Mouse (Mus musculus) ES-Bruce4 (cell line): ENCODE data around the gene Lonp2. TPM values are rescaled to one million over a fixed set of nuclear protein-coding genes. Genes with fewer than 3 reads are reported as not detected.
A peak's percentile ranks its signal among the peaks of the same experiment; 100 is the strongest.

Experiments
- H3K27ac ChIP-seq: 2 replicates; pipeline ENCODE4 v1.5.1; 2012; ENCODE audit warnings: low read length, inconsistent platforms; ENCODE audit not compliant: insufficient read depth
- H3K27me3 ChIP-seq: 2 replicates; pipeline ENCODE4 v1.6.1; 2012; ENCODE audit warnings: mild to moderate bottlenecking, low read length, inconsistent platforms; ENCODE audit not compliant: control insufficient read depth, poor library complexity, insufficient read depth, severe bottlenecking
- H3K36me3 ChIP-seq: 2 replicates; pipeline ENCODE4 v1.6.1; 2012; ENCODE audit warnings: inconsistent platforms, mild to moderate bottlenecking, low read length, moderate library complexity; ENCODE audit not compliant: control insufficient read depth, poor library complexity, insufficient read depth, severe bottlenecking
- H3K4me1 ChIP-seq: one replicate; pipeline ENCODE4 v1.8.1; 2011; ENCODE audit warnings: low read length; ENCODE audit not compliant: control insufficient read depth, insufficient read depth
- H3K4me3 ChIP-seq: 2 replicates; pipeline ENCODE4 v1.5.1; 2011; ENCODE audit warnings: low read depth, mild to moderate bottlenecking, low read length
- H3K9ac ChIP-seq: 2 replicates; pipeline ENCODE4 v1.6.1; 2012; ENCODE audit warnings: low read depth, mild to moderate bottlenecking, inconsistent platforms; ENCODE audit not compliant: poor library complexity, severe bottlenecking
- H3K9me3 ChIP-seq: replicated peaks from 2 replicates; pipeline ENCODE4 v1.6.1; 2012; ENCODE audit warnings: mild to moderate bottlenecking, low read length, inconsistent platforms; ENCODE audit not compliant: control insufficient read depth, poor library complexity, insufficient read depth, severe bottlenecking
- CTCF ChIP-seq: IDR thresholded peaks from one replicate; pipeline ENCODE4 v1.8.1; 2011; ENCODE audit warnings: low read depth, low read length
- EP300 ChIP-seq: IDR thresholded peaks from 2 replicates; pipeline ENCODE4 v1.6.1; 2011; ENCODE audit warnings: low read depth, low read length; ENCODE audit not compliant: insufficient read depth
- POLR2A ChIP-seq: IDR thresholded peaks from one replicate; pipeline ENCODE4 v1.8.1; 2011; ENCODE audit warnings: low read length; ENCODE audit not compliant: insufficient read depth
- polyA plus RNA-seq: library from polyadenylated mRNA; stranded (reverse); fragments of >200 nt; gene quantifications from 2 replicates; pipeline ENCODE4 v1.2.4, GENCODE M21; 2011; ENCODE audit warnings: low read depth; ENCODE audit not compliant: missing spikeins, insufficient read depth, insufficient read length

The Lonp2 gene
- polyA plus RNA-seq, 1 experiment: 28.5 TPM

GRCm38 (mm10) chr8:86742605-86743345 lies 118.9 kb downstream of the Lonp2 start:
- no peak overlapping the region for H3K27ac ChIP-seq
- TF ChIP-seq CTCF: no peak
- TF ChIP-seq EP300: no peak
- no peak for TF ChIP-seq POLR2A
- no peak overlapping the region for H3K9ac ChIP-seq
- H3K4me3 ChIP-seq: no peak overlapping the region
- H3K4me1 ChIP-seq: no peaks in the 10 kb centered on the region
- no peaks in the 10 kb centered on the region for H3K36me3 ChIP-seq
- H3K9me3 ChIP-seq: peaks cover 13% of the 10 kb centered on the region
- no peaks in the 10 kb centered on the region; the same call in 1 of the 2 replicates for H3K27me3 ChIP-seq

GRCm38 (mm10) chr8:86744313-86745220 lies 120.7 kb downstream of the Lonp2 start:
- H3K36me3 ChIP-seq: no peaks in the 10 kb centered on the region
- peak overlapping the region; percentile 89 for H3K4me3 ChIP-seq
- H3K27me3 ChIP-seq: no peaks in the 10 kb centered on the region; the same call in 1 of the 2 replicates
- peak overlapping the region; percentile 94 for H3K27ac ChIP-seq
- H3K9me3 ChIP-seq: peaks cover 6% of the 10 kb centered on the region
- peak overlapping the region; percentile 99 for H3K9ac ChIP-seq
- H3K4me1 ChIP-seq: no peaks in the 10 kb centered on the region
- TF ChIP-seq POLR2A: no peak
- no peak for TF ChIP-seq CTCF
- no peak for TF ChIP-seq EP300

- no peaks in the 10 kb centered on the region for H3K9me3 ChIP-seq
- H3K27ac ChIP-seq: peak within 1 kb of the TSS; percentile 94
- H3K4me3 ChIP-seq: peak within 1 kb of the TSS; percentile 89
- H3K4me1 ChIP-seq: no peaks in the 10 kb centered on the region
- peak within 1 kb of the TSS; percentile 99 for H3K9ac ChIP-seq
- no peaks in the 10 kb centered on the region for H3K27me3 ChIP-seq
- no peaks in the 10 kb centered on the region for H3K36me3 ChIP-seq
- TF ChIP-seq CTCF (no peak), POLR2A (no peak)
These were observed 121.5 kb downstream of the Lonp2 start, which contains the start of the genes Gm10638 and Siah1a for GRCm38 (mm10) chr8:86745221-86745934. Gene Gm10638 (plus strand): TSS chr8:86745699. Gene Siah1a (minus strand): TSS chr8:86745934.

GRCm38 (mm10) chr8:86745935-86746441 lies 122.1 kb downstream of the Lonp2 start:
- Histone ChIP-seq H3K4me3 (peak overlapping the region; percentile 89), H3K9me3 (no peaks in the 10 kb centered on the region), H3K27me3 (no peaks in the 10 kb centered on the region), H3K27ac (0 out of 2 replicates have a peak overlapping the region, but pooled peaks have one; percentile 94), H3K36me3 (no peaks in the 10 kb centered on the region), H3K9ac (peak overlapping the region; percentile 99), H3K4me1 (no peaks in the 10 kb centered on the region)
- TF ChIP-seq CTCF: no peak
- TF ChIP-seq POLR2A: peak; percentile 82
- TF ChIP-seq EP300: no peak

GRCm38 (mm10) chr8:86746511-86746910 lies 122.7 kb downstream of the Lonp2 start:
- Histone ChIP-seq H3K4me3 (peak overlapping the region; percentile 88), H3K4me1 (no peaks in the 10 kb centered on the region), H3K9ac (peak overlapping the region; percentile 99), H3K27ac (no peak overlapping the region), H3K36me3 (no peaks in the 10 kb centered on the region), H3K27me3 (no peaks in the 10 kb centered on the region), H3K9me3 (no peaks in the 10 kb centered on the region)
- TF ChIP-seq POLR2A (no peak), EP300 (no peak), CTCF (no peak)
